Mouse (Mus musculus) frontal cortex, postnatal 36 days (tissue): Measurements from ENCODE around the gene Ednra.

Experiments
- DNase-seq, 2 experiments: peaks; one replicate each; pipeline ENCODE4 v3.0.0; 2022; ENCODE audit warnings: low spot score in 2 of 2

Gene Ednra

GRCm38 (mm10) chr8:77650646-77651190 lies 73.5 kb downstream of the Ednra start:
- DNase-seq = no peak

- DNase-seq = no peak
Observed at GRCm38 (mm10) chr8:77640093-77640839, 84.0 kb downstream of the Ednra start.

- no peak for DNase-seq
Observed at GRCm38 (mm10) chr8:77637593-77637992, 86.7 kb downstream of the Ednra start.

- no peak for DNase-seq
Observed at GRCm38 (mm10) chr8:77634035-77634434, 90.2 kb downstream of the Ednra start.

GRCm38 (mm10) chr8:77633211-77633610 lies 91.1 kb downstream of the Ednra start:
- no peak for DNase-seq

GRCm38 (mm10) chr8:77630691-77631090 lies 93.6 kb downstream of the Ednra start:
- DNase-seq = no peak

- DNase-seq = peak; percentile 72 to 87
Observed at GRCm38 (mm10) chr8:77629858-77630537, 94.3 kb downstream of the Ednra start.

- DNase-seq = no peak
Observed at GRCm38 (mm10) chr8:77623677-77624209, 100.5 kb downstream of the Ednra start.

GRCm38 (mm10) chr8:77617916-77618315 lies 106.3 kb downstream of the Ednra start:
- no peak for DNase-seq
